Mouse (Mus musculus): ENCODE results near the gene Med12.

Gene Med12

GRCm38 (mm10) chrX:101273875-101274738 is at the start of gene Med12:
Med12 (plus strand) TSS chrX:101274030.
- in situ Hi-C loops (cut with MseI, MboI) = no loop called here

DNA sequence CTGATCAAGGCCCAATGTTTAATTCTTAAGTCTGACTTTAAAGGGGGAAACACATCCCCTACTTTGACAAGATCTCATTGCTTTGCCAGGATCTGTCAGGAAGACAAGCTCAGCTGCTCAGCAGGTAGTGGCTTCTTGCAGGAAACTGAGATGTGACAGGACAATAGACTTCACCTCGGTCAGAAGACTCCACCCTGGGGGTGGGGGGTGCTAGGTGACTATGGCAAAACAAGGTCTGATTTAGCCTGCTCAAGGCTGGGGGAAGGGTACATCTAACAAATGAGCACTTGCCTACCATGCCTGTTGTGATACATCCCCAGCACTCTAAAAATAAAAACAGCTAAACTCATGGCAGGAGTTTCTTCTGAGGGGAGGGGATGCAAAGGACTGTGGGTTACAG is 28.8 kb upstream of the Med12 start:
- in situ Hi-C loops (cut with MseI, MboI) = no loop called here

DNA sequence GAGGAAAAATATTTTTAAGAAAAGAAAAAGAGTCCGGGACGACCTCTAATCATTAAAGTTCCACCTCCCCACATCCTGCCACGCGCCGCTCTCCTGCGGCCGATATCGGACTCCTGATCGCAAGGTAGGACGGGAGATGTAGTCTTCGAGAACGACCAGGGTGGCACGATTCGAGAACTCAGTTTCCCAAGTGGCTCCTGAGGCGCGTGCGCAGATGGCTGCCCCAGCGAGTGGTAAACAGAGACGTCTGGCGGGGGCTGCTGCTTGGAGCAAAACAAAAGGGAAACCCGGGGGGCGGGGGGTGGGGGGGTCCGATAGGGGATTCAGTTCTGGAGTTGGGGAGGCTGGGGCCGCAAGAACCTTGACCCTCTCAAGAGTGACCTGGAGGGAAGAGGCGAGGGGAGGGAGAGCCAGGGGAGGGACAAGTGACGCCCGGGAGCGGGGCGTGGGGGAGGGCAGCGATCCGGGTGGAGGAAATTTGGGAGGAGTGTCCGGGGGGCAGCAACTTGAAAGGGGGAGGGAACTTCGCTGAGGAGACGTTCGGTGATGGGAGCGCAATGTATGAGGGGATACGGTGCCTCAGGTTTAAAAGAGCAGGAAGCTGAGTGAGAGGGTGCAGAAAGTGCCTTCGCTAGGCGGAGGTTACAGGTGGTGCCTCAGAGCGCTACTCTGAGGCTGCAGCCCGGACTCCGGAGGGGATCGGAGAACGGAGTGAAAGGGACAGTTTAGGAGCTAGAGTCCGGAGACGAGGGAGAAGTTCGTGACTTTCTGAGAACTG is 19.7 kb upstream of the Med12 start, which contains the start of gene Foxo4:
Gene Foxo4, plus strand, starts transcription at position 577 of the 778 bp plus-strand sequence.
- in situ Hi-C loops (cut with MseI, MboI) = no loop called here

DNA sequence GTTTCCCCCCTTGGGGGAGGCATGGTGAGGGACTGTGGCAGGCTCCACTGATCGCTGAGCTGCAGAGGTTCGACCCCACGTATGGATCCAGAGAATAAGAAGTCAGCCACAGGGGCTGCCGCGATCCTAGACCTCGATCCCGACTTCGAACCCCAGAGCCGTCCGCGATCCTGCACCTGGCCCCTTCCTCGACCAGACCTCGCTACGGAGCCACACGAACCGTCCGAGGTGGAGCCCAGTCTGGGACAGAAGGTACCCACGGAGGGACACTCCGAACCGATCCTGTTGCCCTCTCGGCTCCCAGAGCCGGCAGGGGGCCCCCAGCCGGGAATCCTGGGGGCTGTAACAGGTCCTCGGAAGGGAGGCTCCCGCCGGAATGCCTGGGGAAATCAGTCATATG is 19.1 kb upstream of the Med12 start:
- in situ Hi-C loops (cut with MseI, MboI) = no loop called here

DNA sequence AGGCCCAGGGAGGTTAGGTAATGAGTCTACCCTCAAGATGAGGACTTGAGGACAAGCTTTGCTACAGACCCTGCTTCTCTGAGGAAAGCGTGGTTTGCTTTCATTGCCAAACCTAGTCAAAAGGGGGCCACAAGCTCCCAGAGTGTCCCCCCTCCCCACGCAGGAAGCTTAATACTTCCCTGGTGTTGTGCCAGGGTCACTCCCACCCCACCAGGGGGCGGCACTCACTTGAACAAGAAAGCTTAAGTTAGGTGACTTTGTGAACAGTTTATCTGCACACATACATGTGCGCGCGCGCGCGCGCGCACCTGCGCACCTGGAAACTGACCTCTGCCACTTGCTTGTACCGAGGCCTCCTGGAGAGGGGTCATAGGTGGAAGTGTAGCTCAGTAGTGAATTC is 17.2 kb upstream of the Med12 start:
- in situ Hi-C loops (cut with MseI, MboI) = no loop called here

DNA sequence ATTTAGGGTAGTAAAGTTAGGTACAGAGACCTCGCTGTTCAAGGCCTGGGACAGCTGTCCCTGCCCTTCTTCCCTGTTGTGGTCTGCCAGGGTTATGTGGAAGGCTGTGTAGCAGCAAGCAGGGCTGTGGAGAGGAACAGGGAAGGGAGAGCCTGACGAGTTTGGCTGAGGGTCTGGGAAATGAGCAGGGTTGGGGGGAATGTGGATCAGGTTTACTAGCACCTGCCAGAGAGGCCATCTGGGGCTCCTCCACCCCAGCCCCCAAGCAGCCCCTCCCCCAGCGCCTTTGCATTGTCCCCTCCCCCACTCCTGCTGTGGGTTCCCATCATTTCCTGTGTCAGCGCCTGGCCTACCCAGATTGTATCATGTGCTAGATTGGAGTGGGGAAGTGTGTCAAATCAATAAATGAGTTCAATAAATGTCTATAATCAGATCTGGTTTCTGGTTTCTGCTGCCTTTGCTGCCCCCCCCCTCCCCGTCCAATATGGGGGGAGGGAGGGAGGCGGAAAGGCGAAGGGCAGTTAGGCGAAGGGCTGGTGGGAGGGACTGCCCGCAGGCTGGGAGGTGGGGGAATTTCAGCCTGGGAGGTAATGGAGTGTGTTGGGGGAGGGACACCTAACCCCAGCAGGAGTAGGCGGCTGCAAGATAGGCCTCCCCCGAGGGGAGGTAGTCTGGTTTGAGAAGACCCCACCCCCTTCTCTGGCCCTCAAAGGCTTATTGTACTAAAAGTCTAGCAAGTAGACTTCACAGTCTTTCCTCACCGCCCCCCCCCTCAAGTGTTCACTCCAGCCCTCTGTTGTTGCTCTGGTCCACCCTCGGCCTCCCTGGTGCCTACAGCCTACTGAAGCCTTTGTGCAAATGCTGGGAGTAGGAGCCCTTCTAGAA is 13.1 kb upstream of the Med12 start:
- in situ Hi-C loops (cut with MseI, MboI) = no loop called here

DNA sequence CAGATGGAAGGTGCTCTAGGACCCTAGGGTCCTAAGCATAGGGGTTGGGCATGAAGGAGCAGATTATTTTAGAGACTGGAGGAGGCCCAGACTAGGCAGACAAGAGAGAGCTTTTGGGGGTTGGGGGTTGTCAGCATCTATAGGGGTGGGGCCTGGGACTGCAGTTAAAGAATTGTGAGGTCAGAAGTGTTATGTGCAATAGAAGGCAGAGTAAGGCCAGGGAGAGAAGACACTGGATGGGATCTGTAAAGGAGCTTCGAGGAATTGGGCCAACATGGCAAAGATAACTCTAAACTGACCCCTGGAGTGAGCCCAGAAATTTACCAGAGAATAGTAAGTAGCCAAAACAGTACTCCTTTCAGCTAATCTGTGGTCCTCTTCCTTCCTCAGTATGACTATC is 9.9 kb upstream of the Med12 start, which contains the start of gene Gm614:
Gene Gm614, minus strand, starts transcription at position 101 of the 400 bp plus-strand sequence.
- in situ Hi-C loops (cut with MseI, MboI) = no loop called here

GRCm38 (mm10) chrX:101266631-101267030 is 7.2 kb upstream of the Med12 start:
- in situ Hi-C loops (cut with MseI, MboI) = no loop called here

- in situ Hi-C loops (cut with MseI, MboI) = no loop called here
These were observed 5.6 kb upstream of the Med12 start, which contains the start of gene Il2rg for GRCm38 (mm10) chrX:101268025-101268754. Il2rg (minus strand) TSS chrX:101268255.

DNA sequence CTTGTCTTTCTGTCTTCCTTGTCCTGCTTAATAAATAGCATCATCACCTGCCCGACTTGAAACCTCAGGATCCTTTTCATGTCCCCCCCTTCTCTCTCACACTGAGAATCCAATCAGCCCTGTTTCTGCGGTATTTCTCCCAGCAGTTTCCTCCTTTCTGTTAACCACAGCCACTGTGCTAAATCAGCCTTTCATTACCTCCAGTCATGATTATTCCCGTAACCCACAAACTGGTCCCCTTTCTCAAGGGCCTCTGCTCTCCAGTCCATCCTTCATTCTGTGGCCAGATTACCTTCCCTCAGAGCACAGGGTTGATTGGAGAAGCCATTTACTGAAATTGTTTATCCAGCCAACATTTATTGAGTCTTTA is 5.1 kb upstream of the Med12 start, which contains the start of gene Gm20489:
Gene Gm20489, minus strand, starts transcription at position 269 of the 370 bp plus-strand sequence.
- in situ Hi-C loops (cut with MseI, MboI) = no loop called here

GRCm38 (mm10) chrX:101273410-101273809 is 420 bp upstream of the Med12 start:
- in situ Hi-C loops (cut with MseI, MboI) = no loop called here

DNA sequence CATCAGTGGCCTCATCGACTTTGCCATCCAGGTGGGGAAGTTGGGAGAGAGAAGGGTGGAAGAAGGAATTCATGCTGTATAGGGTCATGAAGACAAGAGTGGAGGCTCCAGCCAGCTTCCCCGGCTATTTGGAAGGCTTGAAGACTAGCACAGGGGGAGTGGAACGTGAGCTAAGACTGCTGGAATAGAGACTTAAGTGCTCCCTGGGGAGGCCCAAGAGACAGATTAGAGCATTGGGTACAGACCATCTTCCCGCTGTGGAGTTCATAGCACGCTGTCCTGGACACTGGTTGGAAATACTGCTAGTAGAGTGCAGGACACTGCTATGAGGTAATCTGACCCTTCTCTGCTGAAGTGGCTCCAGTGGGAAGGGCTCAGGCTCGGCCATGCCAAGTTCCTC is 9.0 kb downstream of the Med12 start:
- in situ Hi-C loops (cut with MseI, MboI) = no loop called here

DNA sequence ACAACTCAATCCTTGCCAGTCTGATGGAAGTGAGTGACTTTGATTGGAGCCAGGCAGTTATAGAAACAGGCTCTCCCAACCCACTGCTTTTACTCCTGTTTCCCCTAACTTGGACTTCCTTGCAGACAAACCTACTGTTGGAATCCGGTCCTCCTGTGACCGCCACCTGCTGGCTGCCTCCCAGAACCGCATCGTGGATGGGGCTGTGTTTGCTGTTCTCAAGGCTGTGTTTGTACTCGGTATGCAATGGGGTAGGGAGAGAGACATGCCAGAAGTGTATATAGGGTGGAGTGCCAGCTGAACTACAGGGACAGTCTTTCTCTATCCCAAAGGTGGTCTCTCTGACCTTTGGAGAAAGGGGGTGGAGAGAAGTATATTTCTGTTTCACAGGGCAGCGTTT is 11.7 kb downstream of the Med12 start:
- in situ Hi-C loops (cut with MseI, MboI) = no loop called here

GRCm38 (mm10) chrX:101285953-101286670 is 12.3 kb downstream of the Med12 start:
- in situ Hi-C loops (cut with MseI, MboI) = no loop called here

DNA sequence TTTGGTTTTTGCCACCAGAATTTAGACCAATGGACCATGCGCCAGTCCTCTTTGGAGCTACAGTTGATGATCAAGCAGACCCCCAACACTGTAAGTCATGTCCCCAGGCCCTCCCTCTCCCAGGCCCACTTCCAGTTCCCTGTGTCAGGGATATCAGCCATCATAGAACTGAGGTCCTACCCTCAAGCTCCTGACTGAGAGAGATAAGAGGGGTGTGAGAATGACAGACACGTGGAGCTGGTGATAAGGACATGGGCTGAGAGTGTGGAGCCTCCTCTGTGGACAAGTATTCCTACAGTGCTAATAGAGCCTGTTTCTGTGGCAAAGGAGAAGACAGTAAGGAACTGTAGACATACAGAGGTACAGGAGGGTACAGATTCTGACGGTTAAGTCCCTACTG is 13.7 kb downstream of the Med12 start:
- in situ Hi-C loops (cut with MseI, MboI) = no loop called here

GRCm38 (mm10) chrX:101288432-101288831 is 14.6 kb downstream of the Med12 start:
- in situ Hi-C loops (cut with MseI, MboI) = no loop called here

DNA sequence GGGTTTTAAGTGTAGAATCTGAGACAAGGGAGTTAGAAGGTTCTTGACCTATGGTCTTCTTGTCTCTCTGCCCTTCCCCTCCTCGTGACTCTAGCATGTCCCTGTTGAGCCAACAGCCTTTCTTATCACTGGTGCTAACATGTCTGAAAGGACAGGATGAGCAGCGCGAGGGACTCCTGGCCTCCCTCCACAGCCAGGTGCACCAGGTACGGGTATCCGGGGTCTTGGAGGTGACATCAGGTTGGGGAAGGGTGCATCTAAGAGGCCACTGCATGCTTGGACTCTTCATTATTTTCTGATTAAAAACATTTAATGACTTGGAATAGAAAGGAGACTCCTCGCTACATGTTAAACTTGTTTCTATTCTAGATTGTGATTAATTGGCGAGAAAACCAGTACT is 15.2 kb downstream of the Med12 start:
- in situ Hi-C loops (cut with MseI, MboI) = no loop called here

DNA sequence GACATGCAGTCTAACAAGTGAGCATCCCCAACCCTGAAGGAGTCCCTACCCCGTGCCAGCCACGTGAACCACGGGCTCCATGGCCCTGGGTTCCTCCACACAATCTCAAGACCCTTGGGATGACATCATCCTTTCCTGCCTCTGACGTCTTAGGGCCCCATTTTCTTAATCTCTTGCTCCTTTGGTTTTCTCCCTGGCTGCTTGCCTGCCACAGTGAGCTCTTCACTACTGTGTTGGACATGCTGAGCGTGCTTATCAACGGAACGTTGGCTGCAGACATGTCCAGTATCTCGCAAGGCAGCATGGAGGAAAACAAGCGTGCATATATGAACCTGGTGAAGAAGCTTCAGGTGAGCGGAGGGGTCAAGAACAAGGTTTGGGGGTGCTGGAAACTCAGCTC is 16.3 kb downstream of the Med12 start:
- in situ Hi-C loops (cut with MseI, MboI) = no loop called here

DNA sequence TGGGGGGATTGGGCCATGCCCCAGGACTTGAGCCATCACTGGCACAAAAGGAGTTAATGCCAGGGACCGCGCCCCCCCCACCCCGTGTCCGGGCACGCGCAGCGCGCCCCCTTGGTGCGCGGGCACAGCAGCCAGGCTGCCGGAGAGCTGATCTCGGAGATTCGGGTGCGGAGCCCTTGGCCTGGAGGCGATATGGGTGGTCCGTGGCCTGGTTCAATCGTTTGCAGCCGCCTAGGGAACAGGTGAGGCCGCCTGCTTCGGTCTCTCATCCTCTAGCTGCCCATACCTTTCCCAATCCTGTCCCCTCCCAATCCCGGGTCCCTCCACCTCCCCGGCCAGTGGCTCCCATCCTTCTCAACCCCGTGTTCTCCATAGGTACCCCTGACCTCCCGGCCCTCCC is 25.2 kb downstream of the Med12 start, which contains the start of gene Nlgn3:
Gene Nlgn3, plus strand, starts transcription at position 114 of the 400 bp plus-strand sequence.
- in situ Hi-C loops (cut with MseI, MboI) = no loop called here

Measured in mouse trophoblast stem cell (cell line).